Mouse (Mus musculus): ENCODE results near the gene Ddb1. TPM values are rescaled to one million over a fixed set of nuclear protein-coding genes. Genes with fewer than 3 reads are reported as not detected.
"Not testable (repeated sequence)": the region's sequence is repeated elsewhere in the genome, so short reads cannot be mapped to it uniquely, and the experiment has no call there.

The Ddb1 gene
- polyA plus RNA-seq (2015; fragmentation: Nextera tagmentation; extraction: Ambion mirVana), result 276 and 277 TPM in 2 replicates

- H3K36me3 ChIP-seq (ENCODE audit: control insufficient read depth, insufficient read depth), result peaks cover 24% of the 10 kb centered on the region
- ATAC-seq (replicated peaks; ENCODE audit: extremely low read depth, insufficient read depth, low FRiP score), result peak; percentile 97
- H3K9ac ChIP-seq (ENCODE audit: low read length), result peak within 1 kb of the TSS; percentile 98
- H3K4me1 ChIP-seq (ENCODE audit: control insufficient read depth, insufficient read depth, low read length), result peaks cover 24% of the 10 kb centered on the region
- peak within 1 kb of the TSS; percentile 94 for H3K4me3 ChIP-seq (ENCODE audit: low read length)
- under 1% methylated on average over 49 of the region's 49 CpGs for WGBS
- H3K27ac ChIP-seq (ENCODE audit: low read length), result peak within 1 kb of the TSS; percentile 96
- no peaks in the 10 kb centered on the region for H3K27me3 ChIP-seq (ENCODE audit: control insufficient read depth, insufficient read depth, low read length)
- peak within 1 kb of the TSS; percentile 74 for H3K4me2 ChIP-seq (ENCODE audit: low read depth, low read length)
- H3K9me3 ChIP-seq (replicated peaks; ENCODE audit: control insufficient read depth, low read length), result no peaks in the 10 kb centered on the region
Observed at GRCm38 (mm10) chr19:10605293-10605900, at the start of gene Ddb1, which contains the start of gene Tkfc. Gene Ddb1, plus strand, starts transcription at chr19:10605327. Gene Tkfc, minus strand, starts transcription at chr19:10605654.

DNA sequence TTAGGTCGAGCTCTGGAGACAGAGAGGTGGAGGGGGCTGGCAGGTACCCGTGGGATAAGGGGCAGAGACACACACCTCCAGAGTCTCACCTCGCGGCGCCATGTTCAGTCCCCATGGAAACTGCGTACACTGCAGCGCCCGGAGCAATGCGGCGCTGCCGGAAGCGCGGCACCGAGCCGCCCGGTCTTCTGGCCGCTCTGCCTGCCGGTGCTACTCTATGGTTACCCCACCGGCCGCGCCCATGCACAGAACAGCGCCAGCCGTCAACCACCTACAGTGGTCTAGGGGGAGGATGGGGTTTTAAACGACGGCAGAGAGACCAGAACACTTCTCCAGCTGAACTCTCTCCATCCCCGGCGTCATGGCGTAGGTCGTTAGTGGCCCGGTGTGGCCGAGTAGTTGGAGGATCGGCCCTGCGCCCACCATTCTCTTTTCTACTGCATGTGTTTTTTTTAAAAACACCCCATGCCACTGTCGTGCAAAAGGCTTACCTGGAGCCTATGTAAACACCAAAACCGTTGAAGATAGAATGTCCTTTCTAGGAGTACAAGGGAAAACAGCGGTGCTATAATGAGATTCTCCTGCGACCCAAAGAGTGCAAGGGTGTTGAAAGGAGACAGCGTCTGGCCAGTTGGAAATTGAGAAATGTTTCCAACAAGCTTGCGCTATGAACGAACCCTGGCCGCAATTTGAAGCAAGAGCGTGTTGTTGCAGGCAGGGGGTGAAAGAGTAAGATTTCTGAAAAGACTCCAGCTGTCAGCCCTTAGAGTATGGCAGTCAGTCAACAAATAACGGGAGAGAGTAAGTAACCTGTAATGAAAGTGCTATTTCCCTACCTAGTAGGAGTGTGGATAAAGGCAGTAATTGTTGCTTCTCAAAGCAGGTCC lies 49.3 kb upstream of the Ddb1 start, which contains the start of gene Tmem216:
TSS of gene Tmem216 (minus strand) at position 615 of the 887 bp plus-strand sequence.
- Histone ChIP-seq H3K9ac (ENCODE audit: low read length) (peak within 1 kb of the TSS; percentile 85), H3K27me3 (ENCODE audit: control insufficient read depth, insufficient read depth, low read length) (no peaks in the 10 kb centered on the region), H3K4me2 (ENCODE audit: low read depth, low read length) (peak within 1 kb of the TSS; percentile 85), H3K9me3 (replicated peaks; ENCODE audit: control insufficient read depth, low read length) (no peaks in the 10 kb centered on the region), H3K4me3 (ENCODE audit: low read length) (peak within 1 kb of the TSS; percentile 74), H3K4me1 (ENCODE audit: control insufficient read depth, insufficient read depth, low read length) (0 out of 2 replicates have a peak, but pooled peaks cover 2% of the 10 kb centered on the region), H3K27ac (ENCODE audit: low read length) (peak within 1 kb of the TSS; percentile 80), H3K36me3 (ENCODE audit: control insufficient read depth, insufficient read depth) (peaks cover 7% of the 10 kb centered on the region; the same call in 1 of the 2 replicates)
- 1% methylated on average over 43 of the region's 43 CpGs for WGBS
- peak; percentile 94 for ATAC-seq (replicated peaks; ENCODE audit: extremely low read depth, insufficient read depth, low FRiP score)

DNA sequence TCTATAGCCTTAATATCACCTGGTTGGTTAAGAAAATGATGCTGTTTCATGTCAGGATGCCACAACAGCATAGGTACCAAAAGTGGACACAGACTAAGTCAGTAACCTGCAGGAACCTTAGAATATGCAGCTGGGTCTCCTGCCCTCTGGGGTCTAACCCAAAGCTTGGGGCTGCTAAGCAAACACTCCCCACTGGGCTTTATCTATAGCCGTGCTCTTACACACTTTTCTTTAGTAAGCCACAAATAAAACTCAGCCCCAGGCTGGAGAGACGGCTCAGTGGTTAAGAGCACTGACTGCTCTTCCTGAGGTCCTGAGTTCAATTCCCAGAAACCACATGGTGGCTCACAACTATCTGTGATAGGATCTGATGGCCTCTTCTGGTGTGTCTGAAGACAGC lies 48.1 kb upstream of the Ddb1 start:
- H3K4me3 ChIP-seq (ENCODE audit: low read length), result no peak overlapping the region
- H3K27me3 ChIP-seq (ENCODE audit: control insufficient read depth, insufficient read depth, low read length), result no peaks in the 10 kb centered on the region
- H3K9me3 ChIP-seq (replicated peaks; ENCODE audit: control insufficient read depth, low read length), result no peaks in the 10 kb centered on the region
- peaks cover 8% of the 10 kb centered on the region for H3K4me1 ChIP-seq (ENCODE audit: control insufficient read depth, insufficient read depth, low read length)
- no peak for ATAC-seq (replicated peaks; ENCODE audit: extremely low read depth, insufficient read depth, low FRiP score)
- 59% methylated on average over 2 of the region's 2 CpGs for WGBS
- no peaks in the 10 kb centered on the region for H3K36me3 ChIP-seq (ENCODE audit: control insufficient read depth, insufficient read depth)
- no peak overlapping the region for H3K9ac ChIP-seq (ENCODE audit: low read length)
- no peak overlapping the region for H3K27ac ChIP-seq (ENCODE audit: low read length)
- no peak overlapping the region for H3K4me2 ChIP-seq (ENCODE audit: low read depth, low read length)

- Histone ChIP-seq H3K9ac (ENCODE audit: low read length) (no peak overlapping the region), H3K4me3 (ENCODE audit: low read length) (no peak overlapping the region), H3K27ac (ENCODE audit: low read length) (no peak overlapping the region), H3K9me3 (replicated peaks; ENCODE audit: control insufficient read depth, low read length) (no peaks in the 10 kb centered on the region), H3K27me3 (ENCODE audit: control insufficient read depth, insufficient read depth, low read length) (no peaks in the 10 kb centered on the region), H3K4me1 (ENCODE audit: control insufficient read depth, insufficient read depth, low read length) (peaks cover 8% of the 10 kb centered on the region), H3K4me2 (ENCODE audit: low read depth, low read length) (no peak overlapping the region), H3K36me3 (ENCODE audit: control insufficient read depth, insufficient read depth) (no peaks in the 10 kb centered on the region)
- 75% methylated on average over 2 of the region's 2 CpGs for WGBS
- ATAC-seq (replicated peaks; ENCODE audit: extremely low read depth, insufficient read depth, low FRiP score), result no peak
Observed at GRCm38 (mm10) chr19:10557430-10557829, 47.7 kb upstream of the Ddb1 start.

- not testable (repeated sequence) for H3K9ac ChIP-seq (ENCODE audit: low read length); ATAC-seq (replicated peaks; ENCODE audit: extremely low read depth, insufficient read depth, low FRiP score); H3K4me2 ChIP-seq (ENCODE audit: low read depth, low read length); H3K4me1 ChIP-seq (ENCODE audit: control insufficient read depth, insufficient read depth, low read length); H3K36me3 ChIP-seq (ENCODE audit: control insufficient read depth, insufficient read depth); H3K9me3 ChIP-seq (replicated peaks; ENCODE audit: control insufficient read depth, low read length); H3K27ac ChIP-seq (ENCODE audit: low read length); H3K4me3 ChIP-seq (ENCODE audit: low read length); H3K27me3 ChIP-seq (ENCODE audit: control insufficient read depth, insufficient read depth, low read length)
- WGBS, result 77% methylated on average over 4 of the region's 4 CpGs
Observed at GRCm38 (mm10) chr19:10557837-10558375, 47.2 kb upstream of the Ddb1 start.

GRCm38 (mm10) chr19:10560108-10560507 lies 45.0 kb upstream of the Ddb1 start:
- Histone ChIP-seq H3K27me3 (ENCODE audit: control insufficient read depth, insufficient read depth, low read length) (no peaks in the 10 kb centered on the region), H3K4me1 (ENCODE audit: control insufficient read depth, insufficient read depth, low read length) (peaks cover 8% of the 10 kb centered on the region), H3K4me3 (ENCODE audit: low read length) (no peak overlapping the region), H3K27ac (ENCODE audit: low read length) (no peak overlapping the region), H3K9ac (ENCODE audit: low read length) (no peak overlapping the region), H3K36me3 (ENCODE audit: control insufficient read depth, insufficient read depth) (no peaks in the 10 kb centered on the region), H3K4me2 (ENCODE audit: low read depth, low read length) (no peak overlapping the region), H3K9me3 (replicated peaks; ENCODE audit: control insufficient read depth, low read length) (no peaks in the 10 kb centered on the region)
- ATAC-seq (replicated peaks; ENCODE audit: extremely low read depth, insufficient read depth, low FRiP score), result no peak
- WGBS, result 34% methylated on average over 5 of the region's 5 CpGs

- Histone ChIP-seq H3K27me3 (ENCODE audit: control insufficient read depth, insufficient read depth, low read length) (no peaks in the 10 kb centered on the region), H3K9ac (ENCODE audit: low read length) (peak overlapping the region; percentile 3; the same call in 1 of the 2 replicates), H3K4me2 (ENCODE audit: low read depth, low read length) (no peak overlapping the region), H3K9me3 (replicated peaks; ENCODE audit: control insufficient read depth, low read length) (no peaks in the 10 kb centered on the region), H3K27ac (ENCODE audit: low read length) (peak overlapping the region; percentile 73), H3K4me1 (ENCODE audit: control insufficient read depth, insufficient read depth, low read length) (peaks cover 6% of the 10 kb centered on the region), H3K4me3 (ENCODE audit: low read length) (no peak overlapping the region), H3K36me3 (ENCODE audit: control insufficient read depth, insufficient read depth) (no peaks in the 10 kb centered on the region)
- ATAC-seq (replicated peaks; ENCODE audit: extremely low read depth, insufficient read depth, low FRiP score), result peak; percentile 86
- WGBS, result 37% methylated on average over 6 of the region's 6 CpGs
Observed at GRCm38 (mm10) chr19:10561558-10562314, 43.4 kb upstream of the Ddb1 start.

- Histone ChIP-seq H3K4me2 (ENCODE audit: low read depth, low read length) (no peak overlapping the region), H3K36me3 (ENCODE audit: control insufficient read depth, insufficient read depth) (no peaks in the 10 kb centered on the region), H3K27ac (ENCODE audit: low read length) (peak overlapping the region; percentile 73), H3K9me3 (replicated peaks; ENCODE audit: control insufficient read depth, low read length) (no peaks in the 10 kb centered on the region), H3K9ac (ENCODE audit: low read length) (no peak overlapping the region), H3K4me1 (ENCODE audit: control insufficient read depth, insufficient read depth, low read length) (peaks cover 6% of the 10 kb centered on the region), H3K4me3 (ENCODE audit: low read length) (no peak overlapping the region), H3K27me3 (ENCODE audit: control insufficient read depth, insufficient read depth, low read length) (no peaks in the 10 kb centered on the region)
- ATAC-seq (replicated peaks; ENCODE audit: extremely low read depth, insufficient read depth, low FRiP score), result no peak
- WGBS, result 55% methylated on average over 5 of the region's 5 CpGs
Observed at GRCm38 (mm10) chr19:10562351-10562750, 42.8 kb upstream of the Ddb1 start.

Measured in heart, embryonic 16.5 days (tissue).